Mouse (Mus musculus): ENCODE measurements around the gene Cop1.

Cop1 gene

DNA sequence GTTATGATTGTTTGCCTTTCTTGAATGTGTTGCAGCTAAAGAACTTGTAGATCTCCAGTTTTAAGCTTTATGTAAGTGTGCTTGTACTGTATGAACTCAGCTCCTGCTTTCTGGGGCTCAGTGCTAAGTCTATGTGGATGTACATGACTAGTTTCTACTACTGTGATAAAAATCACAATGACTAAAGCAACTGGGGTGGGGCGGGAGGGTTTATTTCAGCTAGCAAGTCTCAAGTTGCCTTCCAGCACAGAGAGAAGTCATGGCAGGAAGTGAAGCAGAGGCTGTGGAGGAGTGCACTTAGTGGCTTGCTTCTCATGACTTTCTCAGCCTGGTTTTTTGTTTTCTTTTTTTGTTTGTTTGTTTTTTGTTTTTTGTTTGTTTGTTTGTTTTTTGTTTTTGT, 24.4 kb downstream of the Cop1 start:
- CTCF ChIA-PET = interaction anchor here in 1 of 4 experiments (0.6 kb wide), 1 partner anchor 60 kb away, joined by 6 read pairs; no protein-coding TSS in a partner anchor
- POLR2A ChIA-PET = interaction anchor here in 3 of 4 experiments (0.6 to 1.9 kb wide), 4 partner anchors 24 to 509 kb away, joined by 3 to 8 read pairs (median 4); partner anchors contain the start of gene Cop1 (in 2 of the 3)

DNA sequence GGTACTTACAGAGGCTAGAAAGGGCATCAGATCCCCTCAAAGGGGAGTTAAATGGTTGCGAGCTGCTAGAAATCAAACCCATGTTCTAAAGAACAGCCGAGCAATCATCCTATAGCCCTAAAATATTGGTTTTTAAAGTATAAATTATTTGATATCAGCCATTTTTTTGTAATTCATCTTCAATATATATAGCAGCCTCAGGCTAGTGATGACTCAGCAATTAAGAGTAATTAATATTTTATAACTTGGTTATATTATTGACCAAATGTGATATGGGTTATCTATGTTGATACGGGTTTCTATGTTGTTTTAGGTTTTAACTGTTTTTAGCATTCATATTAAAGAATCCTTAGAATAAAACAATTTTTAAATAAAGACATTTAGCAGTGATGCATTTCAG, 31.7 kb downstream of the Cop1 start:
- POLR2A ChIA-PET = no interaction called here

DNA sequence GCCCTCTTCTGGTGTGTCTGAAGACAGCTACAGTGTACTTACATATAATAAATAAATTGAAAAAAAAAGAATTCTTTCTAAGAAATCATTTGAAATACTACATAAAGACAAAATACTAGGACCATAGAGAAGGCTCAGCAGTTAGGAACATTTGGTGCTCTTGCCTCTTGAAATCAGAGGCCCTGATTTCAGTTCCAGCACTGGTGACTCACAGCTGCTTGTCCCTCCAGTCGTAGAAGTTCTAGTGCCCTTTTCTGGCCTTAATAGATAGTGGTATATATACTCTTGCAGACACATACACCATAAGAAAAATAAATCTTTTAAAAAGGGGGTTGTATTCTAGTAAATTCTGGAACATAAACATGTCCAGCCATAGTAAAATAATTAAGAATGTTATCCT, 48.0 kb downstream of the Cop1 start:
- ChIA-PET CTCF (no interaction called here), POLR2A (interaction anchor here in 1 of 4 experiments (1.9 kb wide), 1 partner anchor 11 kb away, joined by 4 read pairs; no protein-coding TSS in a partner anchor)

More for the DNA sequence above, 31.7 kb downstream of the Cop1 start:
- CTCF ChIA-PET = no interaction called here

DNA sequence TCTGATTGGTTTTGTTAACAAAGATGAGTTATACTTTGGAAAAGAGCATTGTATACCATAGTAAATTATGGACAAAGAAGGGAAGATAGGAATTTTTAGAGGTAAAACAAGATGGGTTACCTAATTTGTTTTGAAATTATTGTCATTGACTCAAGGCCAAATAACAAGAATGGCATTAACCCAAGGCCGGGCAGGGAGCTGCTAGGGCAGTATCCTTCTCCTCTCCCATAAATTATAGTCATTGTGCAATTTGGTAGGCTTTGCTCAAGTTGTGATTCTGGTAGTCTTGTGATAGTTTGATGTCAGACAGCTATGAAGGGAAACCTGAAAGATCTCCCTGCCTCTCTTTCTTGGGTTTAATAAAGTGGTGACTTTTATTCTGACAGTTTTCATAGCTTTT, 49.7 kb downstream of the Cop1 start:
- ChIA-PET CTCF (interaction anchor here in 1 of 4 experiments (0.6 kb wide), 1 partner anchor 12 kb away, joined by 3 read pairs; no protein-coding TSS in a partner anchor), POLR2A (interaction anchor here in 2 of 4 experiments (0.7 to 1.9 kb wide), 2 partner anchors 13 to 1959 kb away, joined by 4 to 6 read pairs; no protein-coding TSS in a partner anchor)

DNA sequence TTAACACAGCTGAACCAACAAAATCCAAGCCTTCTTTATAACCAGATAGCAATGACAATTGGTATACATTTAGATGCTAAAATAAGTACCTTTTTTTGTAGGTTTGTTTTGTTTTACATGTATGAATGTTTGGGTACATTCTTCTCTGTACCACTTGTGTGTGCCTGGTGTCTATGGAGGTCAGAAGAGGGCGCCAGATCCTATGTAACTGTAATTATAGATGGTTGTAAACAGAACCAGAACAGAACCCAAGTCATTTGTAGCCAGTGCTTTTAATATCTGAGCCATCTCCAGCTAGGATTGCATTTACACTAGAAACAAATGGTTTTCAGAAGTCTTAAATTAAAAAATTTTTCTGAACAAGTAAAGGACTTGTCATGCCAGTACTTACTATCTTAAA, 54.7 kb downstream of the Cop1 start:
- ChIA-PET CTCF (no interaction called here), POLR2A (no interaction called here)

DNA sequence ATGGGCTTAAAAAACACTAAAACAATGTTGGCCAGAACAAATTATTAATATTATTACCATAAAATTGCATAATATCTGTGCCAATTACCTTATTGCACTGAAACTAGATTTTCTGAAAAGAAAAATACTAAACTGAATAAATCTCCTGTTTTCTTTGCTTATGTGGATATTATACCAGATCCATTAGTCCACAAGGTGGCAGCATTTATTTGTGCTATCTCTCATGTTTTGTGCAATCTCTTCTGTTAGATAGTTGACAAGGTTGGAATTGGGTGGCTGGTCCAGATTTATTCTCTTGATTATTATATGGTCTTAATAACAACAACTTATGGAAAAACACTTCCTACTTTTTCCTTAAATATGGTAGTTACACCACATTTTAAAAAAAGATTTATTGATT, 58.1 kb downstream of the Cop1 start:
- POLR2A ChIA-PET = no interaction called here
- CTCF ChIA-PET = interaction anchor here in 2 of 4 experiments (0.6 to 1.0 kb wide), 2 partner anchors 871 to 891 kb away, joined by 4 to 5 read pairs; no protein-coding TSS in a partner anchor

DNA sequence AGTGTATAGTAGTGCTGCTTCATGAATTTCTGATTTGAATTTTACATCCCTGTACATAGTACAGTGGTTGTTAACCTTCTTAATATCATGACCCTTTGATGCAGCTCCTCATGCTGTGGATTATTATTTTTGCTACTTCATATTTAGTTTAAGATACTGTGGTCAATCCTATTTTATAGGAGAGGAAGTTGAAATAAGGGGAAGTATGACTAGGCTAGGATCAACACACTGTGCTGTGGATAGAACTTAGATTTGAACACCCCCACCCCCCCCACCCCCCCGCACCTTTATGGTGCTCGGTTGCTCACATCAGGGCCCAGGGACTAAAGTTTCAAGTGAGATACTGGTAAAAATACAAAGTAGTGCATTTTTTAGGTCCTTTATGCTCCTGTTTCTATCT, 58.7 kb downstream of the Cop1 start:
- ChIA-PET POLR2A (no interaction called here), CTCF (no interaction called here)

DNA sequence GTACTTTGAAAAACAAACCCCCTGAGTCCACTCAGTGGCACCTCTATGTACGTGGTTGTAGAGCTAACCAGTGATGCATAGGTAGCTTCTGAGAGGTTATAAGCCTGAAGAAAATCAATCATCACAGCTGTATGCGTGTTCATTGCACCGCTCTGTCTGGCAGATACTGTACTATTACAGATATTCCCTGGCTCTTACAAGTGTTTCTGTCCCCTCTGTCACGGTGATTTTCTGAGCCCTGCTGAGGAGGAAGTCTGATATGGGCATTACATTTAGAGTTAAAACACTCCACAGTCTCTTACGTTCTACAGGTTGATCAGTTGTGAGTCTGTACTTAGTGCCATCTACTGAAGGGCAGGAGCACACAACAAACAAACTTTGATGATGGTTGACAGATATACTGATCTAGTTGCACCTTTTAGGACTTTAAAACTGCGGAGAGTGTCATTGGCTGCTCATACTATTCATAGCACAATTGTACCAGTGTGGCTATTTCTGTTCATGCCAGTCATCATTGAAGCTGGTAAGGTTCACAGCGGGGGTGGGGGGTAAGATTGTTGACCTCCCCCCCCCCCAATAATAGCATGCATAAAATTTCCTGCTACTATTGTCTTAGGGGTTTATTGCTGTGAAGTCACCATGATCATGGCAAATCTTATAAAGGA, 69.4 kb downstream of the Cop1 start:
- CTCF ChIA-PET = no interaction called here
- POLR2A ChIA-PET = no interaction called here

DNA sequence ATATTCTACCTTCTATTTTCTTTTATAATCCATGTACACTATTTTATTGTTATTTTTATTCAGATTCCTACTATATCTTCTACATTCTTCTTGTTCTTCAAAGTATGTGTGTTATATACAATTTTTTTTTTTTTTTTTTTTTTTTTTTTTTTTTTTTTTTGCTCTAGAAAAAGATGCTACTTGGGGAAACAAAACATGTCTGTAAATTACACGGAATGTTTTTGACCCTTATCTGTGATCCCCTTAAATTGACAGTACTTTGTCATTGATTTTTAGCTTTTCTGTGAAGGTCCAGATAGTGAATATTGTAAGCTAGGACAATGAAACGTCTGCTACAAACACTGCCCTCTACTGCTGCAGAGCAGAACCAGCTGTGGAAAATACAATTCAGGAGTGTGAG, 81.5 kb downstream of the Cop1 start:
- POLR2A ChIA-PET = interaction anchor here in 1 of 4 experiments (0.6 kb wide), 1 partner anchor 29 kb away, joined by 3 read pairs; no protein-coding TSS in a partner anchor
- CTCF ChIA-PET = interaction anchor here in 2 of 4 experiments (0.6 kb wide), 2 partner anchors 34 to 75 kb away, joined by 3 to 6 read pairs; no protein-coding TSS in a partner anchor

DNA sequence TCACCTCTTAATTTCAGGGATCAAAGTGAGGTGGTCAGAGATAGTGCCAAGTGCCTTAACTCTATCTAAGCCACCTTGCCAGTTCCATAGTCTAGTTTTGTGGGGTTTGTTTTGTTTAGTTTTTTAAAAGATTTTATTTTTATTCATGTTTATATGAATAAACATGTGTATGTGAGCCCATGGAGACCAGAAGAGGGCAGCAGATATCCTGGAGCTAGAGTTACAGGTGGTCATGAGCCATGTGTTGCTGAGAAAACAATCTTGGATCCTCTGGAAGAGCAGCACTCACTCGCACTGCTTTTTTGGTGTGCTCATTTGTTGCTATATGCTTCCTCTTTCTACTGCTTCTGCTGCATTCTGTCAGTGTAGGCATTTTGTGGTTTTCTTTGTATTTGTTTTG, 90.5 kb downstream of the Cop1 start:
- ChIA-PET CTCF (no interaction called here), POLR2A (interaction anchor here in 1 of 4 experiments (0.5 to 1.1 kb wide), 2 partner anchors 20 to 36 kb away, joined by 3 read pairs; no protein-coding TSS in a partner anchor)

DNA sequence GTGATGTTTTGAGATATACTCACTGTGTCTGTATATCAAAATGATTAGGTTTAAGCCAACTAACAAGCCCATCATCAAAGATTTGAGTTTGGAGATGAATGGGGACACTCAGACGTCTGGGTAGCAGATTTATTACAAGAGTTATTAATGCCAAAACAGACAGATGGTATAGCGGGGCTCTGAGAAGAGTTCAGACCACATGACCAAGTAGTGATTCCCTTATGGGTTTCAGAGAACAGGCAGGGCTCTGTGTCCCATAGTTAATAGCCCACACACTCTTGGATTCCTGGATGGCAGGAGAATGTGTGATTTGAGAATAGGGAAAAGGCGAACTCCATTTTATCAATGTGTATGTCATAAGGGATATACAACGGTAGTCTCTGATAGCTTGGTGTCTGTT, 98.9 kb downstream of the Cop1 start:
- CTCF ChIA-PET = interaction anchor here in 1 of 4 experiments (0.7 kb wide), 1 partner anchor 28 kb away, joined by 3 read pairs; no protein-coding TSS in a partner anchor
- POLR2A ChIA-PET = no interaction called here

DNA sequence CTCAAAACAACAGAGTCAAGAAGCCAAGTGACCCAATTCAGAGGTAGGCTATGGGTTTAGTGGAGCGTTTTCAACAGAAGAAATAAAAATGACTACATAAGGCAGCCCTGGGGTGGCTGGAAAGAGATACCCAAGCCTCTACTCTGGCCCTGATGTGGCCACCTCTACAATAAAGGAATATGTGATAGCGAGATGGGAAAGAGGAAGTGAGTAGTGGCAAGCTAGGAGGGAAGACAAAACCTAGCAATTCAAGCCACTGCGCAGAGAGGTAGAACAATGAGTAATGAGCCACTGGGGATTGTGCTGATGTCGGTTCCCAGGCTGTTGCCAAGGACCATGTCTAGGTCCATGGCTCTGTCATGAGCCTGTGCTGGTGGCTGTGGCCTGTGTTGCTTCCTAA, 102.0 kb downstream of the Cop1 start:
- ChIA-PET POLR2A (no interaction called here), CTCF (no interaction called here)

DNA sequence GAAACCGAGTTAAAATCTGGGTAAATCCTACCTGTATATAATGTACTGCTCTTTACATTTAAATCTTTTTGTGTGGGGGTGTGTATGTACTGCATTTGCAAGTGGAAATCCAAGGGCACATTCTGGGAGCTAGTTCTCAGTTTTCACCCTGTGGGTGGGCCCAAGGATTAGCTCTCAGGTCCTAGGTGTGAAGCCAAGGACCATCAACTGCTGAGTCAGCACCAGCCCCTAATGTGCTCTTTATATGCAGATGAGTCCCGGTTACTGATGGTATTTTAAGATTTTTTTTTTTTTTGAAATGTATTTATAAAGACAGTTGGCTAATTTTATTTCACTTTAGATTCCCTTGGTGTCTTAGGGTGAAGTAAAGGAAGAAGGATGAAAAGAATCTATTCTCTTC, 110.2 kb downstream of the Cop1 start:
- POLR2A ChIA-PET = interaction anchor here in 1 of 4 experiments (0.5 to 1.2 kb wide), 5 partner anchors 13 to 30 kb away, joined by 3 to 4 read pairs (median 3); no protein-coding TSS in a partner anchor
- CTCF ChIA-PET = interaction anchor here in 2 of 4 experiments (0.7 to 1.0 kb wide), 2 partner anchors 47 to 884 kb away, joined by 3 read pairs; no protein-coding TSS in a partner anchor

DNA sequence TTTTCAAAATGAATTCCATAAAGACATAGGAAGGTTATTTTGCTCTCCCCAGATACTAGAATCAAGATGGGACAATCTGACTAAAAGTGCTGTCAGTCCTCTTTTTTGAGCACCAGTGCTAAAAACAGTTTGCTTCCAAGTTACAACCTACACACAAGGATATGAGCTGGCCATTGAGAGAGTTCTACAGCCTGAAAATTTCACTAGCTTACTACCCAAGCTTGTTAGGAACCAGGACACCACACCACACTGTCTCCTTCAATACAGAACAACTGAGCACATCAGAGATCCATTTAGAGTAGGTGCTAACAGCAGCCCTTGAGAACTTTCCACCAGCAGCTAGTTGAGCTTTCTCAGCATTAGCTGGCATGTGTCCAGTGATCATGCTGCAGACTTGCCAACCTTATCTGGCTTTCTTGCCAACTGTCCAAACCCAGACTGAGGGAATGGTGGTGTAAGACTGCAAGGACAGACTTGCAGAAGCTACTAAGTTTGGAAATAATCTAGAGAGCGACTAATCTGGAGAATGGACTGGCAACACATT, 123.0 kb downstream of the Cop1 start:
- CTCF ChIA-PET = no interaction called here
- POLR2A ChIA-PET = interaction anchor here in 1 of 4 experiments (0.5 to 0.6 kb wide), 2 partner anchors 12 to 104 kb away, joined by 3 read pairs; no protein-coding TSS in a partner anchor

DNA sequence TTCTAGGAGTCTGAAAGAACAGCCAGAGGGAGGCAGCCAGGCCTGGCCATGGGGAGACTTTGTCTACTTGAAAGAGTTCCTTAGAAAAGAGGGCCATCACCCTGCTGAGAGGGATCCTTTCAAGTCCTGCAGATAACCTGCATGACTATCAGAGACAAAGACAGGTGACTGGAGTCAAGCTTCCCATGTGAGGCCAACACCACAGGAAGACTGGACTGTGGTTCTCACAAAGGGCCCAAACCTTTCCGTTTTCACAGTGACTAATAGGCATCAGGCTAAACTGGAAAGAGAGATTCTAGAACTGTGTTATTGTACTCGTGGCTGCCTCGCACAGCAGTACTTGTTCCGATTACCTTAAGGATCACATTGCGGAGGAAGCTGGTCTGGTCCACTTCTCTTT, 126.6 kb downstream of the Cop1 start:
- POLR2A ChIA-PET = interaction anchor here in 1 of 4 experiments (0.7 to 1.3 kb wide), 2 partner anchors 36 to 156 kb away, joined by 3 to 5 read pairs; no protein-coding TSS in a partner anchor
- CTCF ChIA-PET = no interaction called here

DNA sequence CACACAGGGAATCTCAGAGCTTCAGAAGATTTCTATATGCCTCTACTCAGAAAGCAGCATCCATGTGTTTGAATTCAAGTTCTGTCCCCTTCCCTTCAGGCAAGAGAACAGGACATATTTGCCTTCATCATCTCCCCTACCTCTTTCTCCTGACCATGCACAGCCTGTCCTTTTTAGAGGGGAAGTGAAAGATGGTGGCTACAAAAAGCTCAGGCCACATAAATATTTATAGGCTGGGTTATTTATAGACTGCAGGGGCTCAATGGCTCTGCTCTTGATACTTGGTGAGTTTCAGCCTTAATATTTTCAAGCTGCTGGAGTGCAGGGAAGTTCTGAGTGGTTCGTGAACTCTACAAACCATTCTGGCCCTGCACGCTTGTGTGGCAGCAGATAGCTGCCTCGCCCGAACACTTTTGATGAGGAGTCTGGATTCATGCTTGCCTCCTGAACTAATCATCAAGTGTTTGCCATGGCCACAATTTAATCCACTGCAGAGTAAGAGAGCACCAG, 139.8 kb downstream of the Cop1 start:
- ChIA-PET CTCF (no interaction called here), POLR2A (no interaction called here)

DNA sequence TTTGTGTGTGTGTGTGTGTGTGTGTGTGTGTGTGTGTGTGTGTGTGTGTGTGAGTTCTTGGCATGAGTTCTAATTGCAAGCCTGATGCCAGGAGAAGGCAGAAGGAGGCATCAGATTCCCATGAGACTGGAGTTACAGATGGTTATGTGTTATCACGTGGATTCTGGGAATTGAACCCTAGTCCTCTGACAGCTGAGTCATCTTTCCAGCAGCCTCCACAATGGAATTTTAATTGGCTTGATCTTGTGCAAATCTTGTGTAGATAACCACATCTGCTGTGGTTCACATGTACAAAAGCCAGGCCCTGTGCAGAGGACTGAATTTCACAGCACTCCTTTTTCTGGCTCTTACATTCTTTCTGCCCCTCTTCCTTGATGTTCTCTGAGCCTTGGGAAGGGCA, 150.1 kb downstream of the Cop1 start:
- POLR2A ChIA-PET = interaction anchor here in 1 of 4 experiments (1.6 kb wide), 1 partner anchor 58 kb away, joined by 4 read pairs; no protein-coding TSS in a partner anchor

DNA sequence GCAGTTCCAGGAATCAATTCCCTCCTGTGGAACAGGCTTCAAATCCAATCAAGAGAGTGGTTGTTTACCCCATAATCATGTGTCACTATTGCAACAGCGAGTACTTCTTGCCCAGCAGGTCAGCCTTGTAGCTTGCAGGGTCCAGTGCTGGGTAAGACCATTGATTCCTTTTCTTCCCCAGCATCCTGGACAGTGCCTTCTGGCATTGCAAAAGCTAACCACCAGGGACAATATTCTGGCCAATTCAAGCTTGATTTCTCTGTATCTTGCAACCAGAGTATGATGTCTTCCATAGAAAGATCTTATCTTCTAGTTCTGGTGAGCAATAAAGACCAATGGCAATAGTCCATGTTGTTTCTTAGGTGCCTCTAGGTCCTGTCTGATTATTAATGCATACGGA, 150.8 kb downstream of the Cop1 start:
- POLR2A ChIA-PET = no interaction called here
- CTCF ChIA-PET = no interaction called here

More for the DNA sequence above, 150.1 kb downstream of the Cop1 start:
- CTCF ChIA-PET = no interaction called here

DNA sequence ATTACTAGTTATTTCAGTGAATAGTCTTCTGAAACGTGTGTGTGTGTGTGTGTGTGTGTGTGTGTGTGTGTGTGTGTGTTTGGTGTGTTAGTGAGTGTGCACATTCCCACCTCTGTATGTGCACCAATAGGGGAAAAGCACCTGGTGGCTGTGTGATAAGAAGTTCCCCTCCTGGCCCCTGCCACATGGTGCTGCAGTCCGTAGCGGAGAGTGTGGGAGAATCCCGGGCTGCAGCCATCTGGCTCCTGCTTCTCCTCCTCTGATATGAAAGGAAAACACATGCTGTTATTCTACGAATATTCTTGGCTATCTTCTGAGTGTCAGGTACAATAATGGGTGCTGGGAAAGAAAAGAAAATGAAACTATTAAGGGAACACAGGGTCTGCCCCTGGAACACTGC, 154.3 kb downstream of the Cop1 start:
- ChIA-PET CTCF (no interaction called here), POLR2A (no interaction called here)

DNA sequence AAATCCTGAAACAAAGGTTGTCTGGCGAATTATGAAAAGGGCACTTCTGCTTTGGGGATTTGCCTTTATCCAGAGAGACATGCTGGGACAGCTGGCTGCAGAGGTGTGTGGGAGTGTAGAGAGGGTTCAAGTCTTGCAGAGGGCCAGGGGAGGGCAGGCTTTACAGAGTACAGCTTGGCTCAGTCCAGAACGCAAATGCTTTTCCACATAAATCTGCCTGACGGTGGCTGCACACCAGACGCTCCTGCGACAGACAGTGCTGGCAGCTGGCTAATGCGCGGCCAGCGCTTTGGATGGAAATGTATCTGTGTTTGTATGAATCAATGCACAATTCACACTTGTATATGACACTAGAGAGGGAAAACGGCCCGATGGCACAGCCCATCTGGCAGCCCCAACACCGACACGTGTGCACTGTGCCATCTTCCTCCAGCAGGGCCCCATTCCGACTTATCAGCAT, 156.5 kb downstream of the Cop1 start:
- ChIA-PET CTCF (interaction anchor here in 2 of 4 experiments (0.5 to 1.2 kb wide), 2 partner anchors 75 to 155 kb away, joined by 3 read pairs; no protein-coding TSS in a partner anchor), POLR2A (interaction anchor here in 1 of 4 experiments (1.0 kb wide), 1 partner anchor 379 kb away, joined by 3 read pairs; no protein-coding TSS in a partner anchor)

Data from embryonic stem cell, embryonic (primary cell).